Mouse (Mus musculus) neural tube, embryonic 11.5 days (tissue): Measurements from ENCODE around the gene Lmbrd2. TPM values are rescaled to one million over a fixed set of nuclear protein-coding genes. Genes with fewer than 3 reads are reported as not detected.

ENCODE experiments used
- ATAC-seq: fragments of 200-750 bp; cut with Nextera tagmentation; 2 replicates; pipeline ENCODE4 v1.8.0; 2017; ENCODE audit warnings: moderate number of reproducible peaks, mild to moderate bottlenecking, moderate TSS enrichment, moderate library complexity; ENCODE audit not compliant: insufficient read depth, low FRiP score, low TSS enrichment
- DNase-seq: peaks from one replicate; pipeline ENCODE4 v3.0.0-alpha.2; 2015; ENCODE audit warnings: low spot score
- H3K27ac ChIP-seq: fragments of 300-500 bp; sonication (generic); 2 replicates; pipeline ENCODE4 v1.5.1; 2014; ENCODE audit warnings: low read depth, mild to moderate bottlenecking, low read length
- H3K27me3 ChIP-seq: fragments of 300-500 bp; sonication (generic); 2 replicates; pipeline ENCODE4 v1.6.1; 2014; ENCODE audit warnings: mild to moderate bottlenecking, low read length, mixed read lengths; ENCODE audit not compliant: control insufficient read depth, insufficient read depth
- H3K36me3 ChIP-seq: fragments of 300-500 bp; sonication (generic); 2 replicates; pipeline ENCODE4 v1.6.1; 2014; ENCODE audit warnings: mild to moderate bottlenecking, low read length, moderate library complexity, mixed read lengths; ENCODE audit not compliant: control insufficient read depth, insufficient read depth
- H3K4me1 ChIP-seq: fragments of 300-500 bp; sonication (generic); 2 replicates; pipeline ENCODE4 v1.6.1; 2014; ENCODE audit warnings: low read length, mixed read lengths; ENCODE audit not compliant: control insufficient read depth, insufficient read depth
- H3K4me2 ChIP-seq: fragments of 300-500 bp; sonication (generic); 2 replicates; pipeline ENCODE4 v1.6.1; 2014; ENCODE audit warnings: low read depth, mild to moderate bottlenecking, moderate library complexity
- H3K4me3 ChIP-seq: fragments of 300-500 bp; sonication (generic); 2 replicates; pipeline ENCODE4 v1.5.1; 2014; ENCODE audit warnings: low read depth, low read length
- H3K9ac ChIP-seq: fragments of 300-500 bp; sonication (generic); 2 replicates; pipeline ENCODE4 v1.6.1; 2014; ENCODE audit warnings: mild to moderate bottlenecking, low read length
- H3K9me3 ChIP-seq: fragments of 300-500 bp; sonication (generic); 2 replicates; pipeline ENCODE4 v1.6.1; 2016; ENCODE audit warnings: low read length; ENCODE audit not compliant: control insufficient read depth
- WGBS: fragments of 180-500 bp; shearing (Covaris S2); extraction: QIAGEN DNeasy Blood & Tissue Kit; methylation state at CpG from one replicate; pipeline ENCODE4 v1.1.7; 2014; 5-methylcytosine and 5-hydroxymethylcytosine counted together
- polyA plus RNA-seq: library from polyadenylated mRNA; unstranded; fragments of >200 nt; fragmentation: Nextera tagmentation; extraction: Ambion mirVana; gene quantifications from 2 replicates; pipeline ENCODE4 v1.2.1, GENCODE M21; 2014

The Lmbrd2 gene
- polyA plus RNA-seq, 1 experiment from 2014 or later, result 3.9 TPM

- DNase-seq (no peak), ATAC-seq (no peak)
- no peak overlapping the region for H3K4me2 ChIP-seq
- no peak overlapping the region for H3K4me3 ChIP-seq
- no peaks in the 10 kb centered on the region for H3K4me1 ChIP-seq
- H3K36me3 ChIP-seq, result peaks cover 9% of the 10 kb centered on the region
- H3K9me3 ChIP-seq, result no peaks in the 10 kb centered on the region
- H3K27me3 ChIP-seq, result no peaks in the 10 kb centered on the region
- H3K27ac ChIP-seq, result no peak overlapping the region
- no peak overlapping the region for H3K9ac ChIP-seq
- WGBS, result 81% methylated on average over 3 of the region's 3 CpGs
Measured at GRCm38 (mm10) chr15:9111648-9112047, 28.7 kb upstream of the Lmbrd2 start.

GRCm38 (mm10) chr15:9113556-9113955 is 26.8 kb upstream of the Lmbrd2 start:
- Histone ChIP-seq H3K9me3 (no peaks in the 10 kb centered on the region), H3K27me3 (no peaks in the 10 kb centered on the region), H3K4me1 (no peaks in the 10 kb centered on the region), H3K27ac (no peak overlapping the region), H3K36me3 (peaks cover 9% of the 10 kb centered on the region), H3K4me3 (no peak overlapping the region), H3K9ac (no peak overlapping the region), H3K4me2 (no peak overlapping the region)
- DNase-seq (no peak), ATAC-seq (no peak)
- WGBS, result 90% methylated on average over 9 of the region's 9 CpGs

- Histone ChIP-seq H3K4me3 (no peak overlapping the region), H3K4me2 (no peak overlapping the region), H3K27me3 (no peaks in the 10 kb centered on the region), H3K9ac (no peak overlapping the region), H3K4me1 (no peaks in the 10 kb centered on the region), H3K27ac (no peak overlapping the region), H3K9me3 (no peaks in the 10 kb centered on the region), H3K36me3 (peaks cover 12% of the 10 kb centered on the region)
- 87% methylated on average over 4 of the region's 4 CpGs for WGBS
- no peak for ATAC-seq
- no peak for DNase-seq
Measured at GRCm38 (mm10) chr15:9114131-9114530, 26.2 kb upstream of the Lmbrd2 start.

- Histone ChIP-seq H3K27me3 (no peaks in the 10 kb centered on the region), H3K36me3 (peaks cover 12% of the 10 kb centered on the region), H3K4me3 (no peak overlapping the region), H3K4me1 (no peaks in the 10 kb centered on the region), H3K4me2 (no peak overlapping the region), H3K9me3 (no peaks in the 10 kb centered on the region), H3K9ac (no peak overlapping the region), H3K27ac (no peak overlapping the region)
- DNase-seq (no peak), ATAC-seq (no peak)
- WGBS, result 75% methylated on average over 5 of the region's 5 CpGs
Measured at GRCm38 (mm10) chr15:9114599-9114998, 25.8 kb upstream of the Lmbrd2 start.

- Histone ChIP-seq H3K9me3 (no peaks in the 10 kb centered on the region), H3K36me3 (peaks cover 23% of the 10 kb centered on the region), H3K4me3 (no peak overlapping the region), H3K27me3 (no peaks in the 10 kb centered on the region), H3K4me2 (no peak overlapping the region), H3K9ac (no peak overlapping the region), H3K27ac (no peak overlapping the region), H3K4me1 (no peaks in the 10 kb centered on the region)
- 91% methylated on average over 4 of the region's 4 CpGs for WGBS
- no peak for ATAC-seq
- DNase-seq, result no peak
Measured at GRCm38 (mm10) chr15:9118852-9119251, 21.5 kb upstream of the Lmbrd2 start.

- 93% methylated on average over 2 of the region's 2 CpGs for WGBS
- Histone ChIP-seq H3K9ac (no peak overlapping the region), H3K4me1 (no peaks in the 10 kb centered on the region), H3K9me3 (no peaks in the 10 kb centered on the region), H3K27me3 (no peaks in the 10 kb centered on the region), H3K4me2 (no peak overlapping the region), H3K36me3 (peaks cover 19% of the 10 kb centered on the region), H3K27ac (no peak overlapping the region), H3K4me3 (no peak overlapping the region)
- DNase-seq, result peak; percentile 54
- ATAC-seq, result 0 out of 2 replicates have a peak, but pooled peaks have one; percentile 45
Measured at GRCm38 (mm10) chr15:9120081-9120480, 20.3 kb upstream of the Lmbrd2 start.

- Histone ChIP-seq H3K9me3 (no peaks in the 10 kb centered on the region), H3K9ac (no peak overlapping the region), H3K4me1 (no peaks in the 10 kb centered on the region), H3K36me3 (peaks cover 14% of the 10 kb centered on the region), H3K27me3 (no peaks in the 10 kb centered on the region), H3K4me3 (no peak overlapping the region), H3K27ac (no peak overlapping the region), H3K4me2 (no peak overlapping the region)
- ATAC-seq (no peak), DNase-seq (no peak)
- WGBS, result 91% methylated on average over 4 of the region's 4 CpGs
Measured at GRCm38 (mm10) chr15:9122989-9123388, 17.4 kb upstream of the Lmbrd2 start.

GRCm38 (mm10) chr15:9124856-9125255 is 15.5 kb upstream of the Lmbrd2 start:
- ATAC-seq (no peak), DNase-seq (no peak)
- no peak overlapping the region for H3K9ac ChIP-seq
- peaks cover 10% of the 10 kb centered on the region for H3K36me3 ChIP-seq
- H3K9me3 ChIP-seq, result no peaks in the 10 kb centered on the region
- no peaks in the 10 kb centered on the region for H3K27me3 ChIP-seq
- no peaks in the 10 kb centered on the region for H3K4me1 ChIP-seq
- 91% methylated on average over 21 of the region's 21 CpGs for WGBS
- no peak overlapping the region for H3K4me2 ChIP-seq
- H3K4me3 ChIP-seq, result no peak overlapping the region
- no peak overlapping the region for H3K27ac ChIP-seq

- H3K9me3 ChIP-seq, result no peaks in the 10 kb centered on the region
- H3K4me1 ChIP-seq, result no peaks in the 10 kb centered on the region
- no peak overlapping the region for H3K9ac ChIP-seq
- no peaks in the 10 kb centered on the region for H3K27me3 ChIP-seq
- no peak overlapping the region for H3K27ac ChIP-seq
- H3K4me3 ChIP-seq, result no peak overlapping the region
- peaks cover 8% of the 10 kb centered on the region for H3K36me3 ChIP-seq
- no peak for DNase-seq
- WGBS, result 91% methylated on average over 7 of the region's 7 CpGs
- no peak overlapping the region for H3K4me2 ChIP-seq
- no peak for ATAC-seq
Measured at GRCm38 (mm10) chr15:9127051-9127791, 13.1 kb upstream of the Lmbrd2 start.
